Mouse (Mus musculus) liver, adult (tissue): Measurements from ENCODE around the gene Gm21976.

ENCODE experiments used
- GATA4 ChIP-seq: IDR thresholded peaks from 2 replicates; pipeline ENCODE4 v1.6.1; 2014; ENCODE audit warnings: mild to moderate bottlenecking, low read length; ENCODE audit not compliant: insufficient replicate concordance

Gm21976 gene

DNA sequence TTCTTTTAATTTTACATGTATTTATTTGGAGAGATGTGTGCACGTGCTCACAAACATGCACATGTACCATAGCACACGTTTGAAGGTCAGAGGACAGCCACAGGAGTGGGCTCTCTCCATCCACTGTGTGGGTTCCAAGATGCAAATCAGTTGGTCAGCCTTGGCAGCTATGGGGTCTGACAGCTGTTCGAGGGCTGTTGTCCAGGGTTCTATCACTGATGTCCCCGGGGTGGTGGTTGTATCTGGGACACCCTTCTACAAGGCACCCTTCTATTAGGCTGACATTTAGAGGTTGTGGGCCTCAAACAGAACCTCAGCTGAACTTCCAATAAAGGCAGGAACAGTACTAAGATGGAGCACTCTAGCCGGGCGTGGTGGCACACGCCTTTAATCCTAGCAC is 3.4 kb upstream of the Gm21976 start:
- TF ChIP-seq GATA4 = no peak

GRCm38 (mm10) chr13:98277501-98277900 is 2.2 kb upstream of the Gm21976 start:
- TF ChIP-seq GATA4 = no peak

DNA sequence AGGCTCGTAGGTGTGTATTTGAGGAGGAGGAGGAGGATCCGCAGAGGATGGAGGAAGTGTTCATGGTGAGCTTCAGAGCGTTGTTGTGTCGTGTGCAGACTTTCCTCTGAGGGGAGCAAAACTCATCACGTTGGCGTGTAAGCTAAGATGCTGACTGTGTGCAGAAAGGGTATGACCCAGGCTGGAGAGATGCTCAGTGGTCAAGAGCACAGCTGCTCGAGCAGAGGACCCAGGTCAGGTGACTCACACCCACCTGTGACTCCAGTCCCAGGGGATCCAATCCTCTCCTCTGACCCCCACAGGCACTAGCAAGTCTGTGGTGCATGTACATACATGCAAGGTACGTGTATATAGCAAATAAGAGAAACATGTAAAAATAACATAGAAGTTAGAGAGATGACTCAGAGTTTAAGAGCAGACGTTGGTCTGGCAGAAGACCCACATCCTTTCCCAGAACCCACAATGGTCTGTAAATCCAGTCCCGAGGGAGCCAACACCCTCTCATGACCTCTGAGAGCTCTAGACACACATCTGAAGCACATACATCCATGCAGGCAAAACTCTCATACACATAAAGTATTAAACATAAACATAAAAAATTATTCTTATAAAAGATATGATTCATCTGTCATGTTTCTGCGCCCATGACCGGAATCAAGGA is 1.4 kb downstream of the Gm21976 start:
- TF ChIP-seq GATA4 = no peak

- no peak for TF ChIP-seq GATA4
Measured at GRCm38 (mm10) chr13:98290719-98291118, 11.0 kb downstream of the Gm21976 start.

- TF ChIP-seq GATA4 = no peak
Measured at GRCm38 (mm10) chr13:98291712-98292111, 12.0 kb downstream of the Gm21976 start.

DNA sequence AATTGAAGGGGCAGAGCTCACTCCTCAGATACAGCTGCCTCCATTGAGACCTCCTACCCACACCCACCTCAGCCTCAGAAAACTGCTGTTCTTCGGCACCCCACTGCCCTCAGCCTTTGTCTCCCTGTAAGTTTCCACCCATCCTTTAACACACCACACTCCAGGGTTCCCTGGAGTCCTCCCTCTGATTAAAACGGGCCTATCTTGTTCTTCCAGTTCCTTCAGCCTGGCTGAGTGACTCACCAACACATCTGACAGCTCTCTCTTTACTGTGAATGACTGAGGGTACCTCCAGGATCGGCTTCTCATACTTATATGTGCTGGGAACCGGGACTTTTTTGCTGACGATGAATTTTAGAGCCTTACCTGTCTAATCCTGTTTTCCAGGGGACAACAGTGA is 16.4 kb downstream of the Gm21976 start:
- TF ChIP-seq GATA4 = no peak

DNA sequence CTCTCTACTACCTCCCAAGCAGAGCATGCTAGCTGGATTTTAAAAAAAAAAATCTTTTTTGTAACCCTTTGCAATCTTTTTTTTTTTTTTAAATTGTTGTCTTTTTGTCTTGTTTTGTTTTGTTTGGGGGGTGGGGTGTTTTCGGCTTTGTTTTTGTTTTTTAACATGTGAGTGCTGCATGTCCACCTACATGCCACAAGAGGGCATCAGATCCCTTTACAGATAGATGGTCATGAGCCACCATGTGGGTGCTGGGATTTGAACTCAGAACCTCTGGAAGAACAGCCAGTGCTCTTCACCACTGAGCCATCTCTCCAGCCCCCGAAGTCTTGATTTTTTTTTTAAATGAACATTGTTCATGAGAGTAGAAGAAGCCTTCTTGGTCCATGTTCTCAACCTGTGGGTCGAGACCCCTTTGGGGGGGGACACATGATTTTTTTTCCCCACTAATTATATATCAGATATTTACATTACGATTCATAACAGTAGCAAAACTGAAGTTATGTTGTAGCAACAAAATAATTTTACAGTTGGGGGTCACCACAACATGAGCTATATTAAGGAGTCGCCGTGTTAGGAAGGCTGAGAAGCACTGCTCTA is 18.3 kb downstream of the Gm21976 start:
- TF ChIP-seq GATA4 = no peak

DNA sequence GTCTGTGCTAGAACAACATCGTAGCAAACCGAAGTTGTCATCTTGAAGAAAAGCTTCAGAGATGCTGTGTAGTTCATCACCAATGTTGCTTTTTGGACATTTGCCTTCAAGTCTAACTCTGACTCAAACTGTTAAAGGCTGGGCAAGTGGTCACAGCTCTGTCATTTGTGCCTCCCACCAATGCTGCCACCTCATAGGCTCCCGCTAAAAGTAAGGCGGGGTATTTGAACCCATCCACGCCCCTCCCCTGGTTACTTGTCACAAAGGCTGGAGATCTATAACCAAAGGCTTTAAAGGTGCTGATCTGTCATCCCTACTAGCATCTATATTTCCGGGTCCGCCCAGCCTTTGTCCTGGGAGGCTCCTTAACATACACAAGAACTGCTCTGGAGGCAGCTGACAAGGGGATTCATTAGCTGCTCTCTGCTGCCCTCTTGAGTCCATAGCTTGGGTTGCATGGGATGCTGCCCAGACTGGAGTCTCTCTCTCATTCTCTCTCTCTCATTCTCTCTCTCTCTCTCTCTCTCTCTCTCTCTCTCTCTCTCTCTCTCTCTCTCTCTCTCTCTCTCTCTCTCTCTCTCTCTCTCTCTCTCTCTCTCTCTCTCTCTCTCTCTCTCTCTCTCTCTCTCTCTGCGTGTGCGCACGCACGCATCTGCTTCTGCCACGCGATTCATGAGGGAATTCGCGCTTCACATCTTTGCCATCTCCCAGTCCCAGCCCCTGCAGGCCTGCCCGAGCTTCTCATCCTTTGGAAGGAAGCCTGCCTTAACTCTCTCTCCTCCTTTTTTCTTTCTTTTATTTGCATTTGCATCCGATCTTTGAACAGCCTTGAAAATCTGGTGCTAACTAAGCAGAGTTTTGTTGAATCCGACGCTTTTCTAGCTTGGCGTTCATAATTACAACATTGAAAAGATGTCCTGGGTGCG is 19.4 kb downstream of the Gm21976 start:
- no peak for TF ChIP-seq GATA4

- no peak for TF ChIP-seq GATA4
Measured at GRCm38 (mm10) chr13:98305257-98305656, 25.6 kb downstream of the Gm21976 start.

DNA sequence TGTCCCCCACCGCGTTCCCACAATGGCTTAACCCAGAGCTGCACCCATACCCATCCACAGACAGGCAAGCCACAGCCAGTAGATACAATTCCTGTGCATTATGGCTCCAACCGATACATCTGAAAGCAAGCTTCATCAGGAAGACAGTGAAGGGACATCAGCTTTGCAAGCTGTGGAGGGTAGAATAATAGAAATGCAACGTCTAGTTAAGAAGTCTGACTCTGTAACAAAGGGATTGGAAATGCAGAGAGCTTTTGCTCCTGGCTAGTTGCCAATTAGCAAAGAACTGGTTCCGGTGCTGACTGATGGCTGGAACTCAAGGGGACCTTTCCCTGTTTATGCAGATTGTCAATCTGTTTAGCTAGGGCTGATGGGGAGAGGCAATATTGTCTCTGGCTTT is 26.7 kb downstream of the Gm21976 start:
- no peak for TF ChIP-seq GATA4

DNA sequence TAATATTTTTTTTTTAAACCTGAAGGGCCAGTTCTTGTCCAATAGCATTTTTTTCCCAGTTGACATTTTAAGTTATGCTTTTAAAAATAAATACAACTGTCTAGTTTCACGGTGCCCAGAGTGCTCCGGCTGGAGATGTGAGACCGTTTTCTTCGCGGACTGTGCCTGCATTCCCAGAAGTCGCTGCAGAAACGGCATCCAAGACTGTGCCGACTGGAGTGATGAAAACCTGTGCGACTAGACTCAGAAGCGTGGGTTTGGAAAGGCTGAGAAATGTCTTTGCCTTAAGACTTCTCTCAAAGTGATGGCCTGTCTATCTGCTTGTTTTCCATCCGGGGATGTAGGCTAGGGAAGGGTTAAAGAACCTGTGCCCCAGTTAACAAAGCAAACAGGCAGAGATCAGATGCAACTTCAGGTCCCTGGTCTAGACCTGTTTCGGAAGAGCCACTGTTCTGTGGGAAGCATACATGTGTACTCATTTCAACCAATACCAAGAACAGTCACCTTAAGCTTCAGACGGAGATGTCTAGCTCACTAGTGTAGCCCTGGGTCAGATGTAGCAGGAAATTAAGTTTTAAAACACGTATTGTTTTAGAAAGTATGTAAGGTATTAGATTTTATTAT is 27.3 kb downstream of the Gm21976 start:
- no peak for TF ChIP-seq GATA4

DNA sequence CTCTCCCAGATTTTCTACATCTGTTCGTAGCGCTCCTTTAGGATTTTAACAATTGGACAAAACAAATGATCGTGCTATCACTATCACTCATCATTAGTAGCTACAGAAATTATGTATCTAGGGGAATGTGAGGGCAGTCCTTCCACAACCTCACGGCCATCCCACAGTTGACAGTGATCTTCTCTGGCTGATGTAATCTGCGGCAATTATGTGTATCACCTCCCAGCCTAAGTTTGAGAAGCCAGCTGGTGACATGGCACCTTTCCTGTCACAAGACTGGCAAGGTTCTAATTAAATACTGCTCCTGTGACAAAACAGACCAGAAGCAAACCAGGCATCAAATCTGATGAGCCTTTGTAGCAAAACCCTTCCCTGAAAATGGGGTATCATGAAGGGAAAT is 28.3 kb downstream of the Gm21976 start:
- no peak for TF ChIP-seq GATA4

DNA sequence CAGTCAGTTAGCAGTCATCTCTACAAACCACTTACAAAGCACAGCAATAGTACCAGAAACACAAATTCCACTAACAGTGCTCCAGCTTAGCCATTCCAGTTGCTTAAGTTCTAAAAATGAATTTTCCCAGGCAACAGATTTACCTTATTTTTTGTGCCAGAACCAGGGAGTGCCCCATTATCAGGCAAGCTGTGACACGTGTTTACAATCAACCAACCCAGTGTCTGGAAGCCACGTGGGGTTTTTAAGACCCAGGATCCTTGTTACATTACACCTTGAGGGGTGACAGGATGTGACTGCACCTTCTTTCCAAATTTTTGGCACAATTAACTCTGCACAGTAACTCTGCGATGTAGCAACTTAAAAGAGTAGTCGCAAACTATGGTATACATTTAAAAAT is 29.0 kb downstream of the Gm21976 start:
- no peak for TF ChIP-seq GATA4

DNA sequence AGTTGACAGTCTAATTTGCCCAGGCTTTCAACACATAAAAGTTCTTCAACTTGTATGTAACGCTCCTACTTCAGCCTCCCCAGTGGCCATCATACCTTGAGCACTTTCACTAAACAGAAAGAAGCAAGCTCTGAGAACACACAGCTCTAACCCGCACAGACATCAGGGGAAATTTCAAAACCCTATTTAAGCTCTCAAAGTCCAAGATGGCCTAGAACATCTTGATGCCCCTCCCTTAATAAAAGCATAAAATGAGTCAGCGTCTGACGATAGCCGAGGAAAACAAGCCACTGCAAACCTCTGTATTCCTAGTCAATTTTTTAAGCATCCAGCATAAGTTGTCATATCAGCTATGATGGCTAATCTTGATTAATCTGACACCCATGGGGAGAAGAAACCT is 31.9 kb downstream of the Gm21976 start:
- TF ChIP-seq GATA4 = no peak

DNA sequence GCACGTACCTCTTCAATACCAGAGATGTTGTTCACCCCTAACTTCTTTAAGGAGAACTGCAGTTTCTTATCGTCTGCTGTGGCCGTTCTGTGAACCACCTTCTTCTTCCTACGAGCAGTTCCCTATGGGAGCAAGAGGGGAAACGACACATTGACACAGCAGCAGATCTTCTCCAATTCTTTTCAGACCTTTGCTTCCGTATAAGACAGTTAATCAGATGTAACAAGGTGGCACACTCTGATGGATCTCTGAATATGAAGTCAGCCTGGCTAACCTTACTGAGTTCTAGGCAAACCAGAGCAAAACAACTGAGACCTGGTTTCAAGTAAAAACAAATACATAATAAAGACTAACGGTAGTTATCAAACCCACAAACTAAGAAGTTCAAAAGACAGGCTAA is 33.9 kb downstream of the Gm21976 start:
- TF ChIP-seq GATA4 = no peak

DNA sequence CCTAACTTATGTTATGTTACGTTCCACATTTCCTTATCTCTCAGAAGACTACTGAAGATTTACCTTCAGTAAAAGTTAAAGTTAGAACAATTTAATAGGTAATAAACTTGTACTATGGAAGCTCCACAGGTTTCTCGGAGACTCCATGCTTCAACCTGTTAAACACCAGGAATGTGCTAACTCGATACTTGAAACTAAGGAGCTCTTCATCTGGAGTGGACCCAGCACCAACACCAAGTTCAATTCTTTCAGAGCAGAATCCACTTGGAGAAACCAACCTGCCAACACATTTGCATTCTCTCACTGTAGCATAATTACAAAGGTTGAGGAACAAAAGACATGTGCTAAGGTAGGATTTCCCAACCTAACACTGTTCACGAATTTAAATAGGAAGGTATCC is 35.4 kb downstream of the Gm21976 start:
- TF ChIP-seq GATA4 = no peak

- no peak for TF ChIP-seq GATA4
Measured at GRCm38 (mm10) chr13:98316140-98316479, 36.4 kb downstream of the Gm21976 start.
